Mouse (Mus musculus): ENCODE data around the gene Mef2c. TPM values are rescaled to one million over a fixed set of nuclear protein-coding genes. Genes with fewer than 3 reads are reported as not detected.

The Mef2c gene
- total and polyA plus RNA-seq, 3 experiments: not detected

DNA sequence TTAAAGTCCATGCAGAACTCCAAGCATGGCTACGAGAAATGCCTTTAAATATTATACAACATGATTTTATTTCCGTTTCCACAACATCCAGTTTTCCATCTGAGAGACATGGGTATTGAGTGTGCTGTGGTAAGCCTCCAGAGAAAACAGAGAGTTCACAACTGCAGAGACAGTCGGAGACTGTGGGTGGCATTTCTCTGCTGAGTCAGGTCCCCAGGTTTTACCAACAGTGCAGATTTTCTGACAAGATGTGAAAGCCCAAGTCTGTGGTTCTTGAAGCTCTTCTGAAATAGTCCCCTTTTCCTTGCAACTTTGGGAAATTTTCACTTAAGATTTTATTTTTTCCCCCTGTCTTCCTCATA lies 105.7 kb downstream of the Mef2c start:
- TF ChIP-seq ZKSCAN1 (IDR thresholded peaks at IDR 0.05; ENCODE audit: low read depth, low read length): no peak
- TF ChIP-seq USF2 (IDR thresholded peaks at IDR 0.05; ENCODE audit: borderline replicate concordance in 1 of 2, insufficient read depth in 1 of 2, low read depth in 1 of 2, low read length in 2 of 2): no peak
- TF ChIP-seq ELF1 (IDR thresholded peaks at IDR 0.05; ENCODE audit: low read depth, low read length): no peak
- TF ChIP-seq TAL1 (IDR thresholded peaks at IDR 0.05; ENCODE audit: low read length): no peak
- no peak for TF ChIP-seq ETS1 (IDR thresholded peaks at IDR 0.05; ENCODE audit: low read depth, low read length)
- TF ChIP-seq NRF1 (IDR thresholded peaks at IDR 0.05; ENCODE audit: insufficient read depth, low read depth, low read length, poor library complexity, severe bottlenecking): no peak
- no peak for TF ChIP-seq TCF12 (IDR thresholded peaks at IDR 0.05; ENCODE audit: low read depth, low read length)
- no peak for TF ChIP-seq USF1 (IDR thresholded peaks at IDR 0.05; ENCODE audit: low read depth, low read length)
- no peak for TF ChIP-seq MEF2A (IDR thresholded peaks at IDR 0.05; ENCODE audit: extremely low read depth, insufficient replicate concordance, low read depth, low read length, poor library complexity, severe bottlenecking)
- no peak for TF ChIP-seq SIN3A (IDR thresholded peaks at IDR 0.05; ENCODE audit: low read length)
- no peak for TF ChIP-seq GATA1 (IDR thresholded peaks at IDR 0.05; ENCODE audit: low read depth, low read length)
- TF ChIP-seq UBTF (IDR thresholded peaks at IDR 0.05; ENCODE audit: borderline replicate concordance, insufficient read depth, low read depth, low read length): no peak
- no peak for TF ChIP-seq HCFC1 (IDR thresholded peaks at IDR 0.05; ENCODE audit: low read depth, low read length)
- TF ChIP-seq MYB (IDR thresholded peaks at IDR 0.05; ENCODE audit: low read depth, low read length): no peak
- TF ChIP-seq POLR2AphosphoS5 (IDR thresholded peaks at IDR 0.05; ENCODE audit: borderline replicate concordance, low read depth, low read length): no peak
- H3K4me1 ChIP-seq (ENCODE audit: control insufficient read depth in 1 of 2, insufficient read depth in 2 of 2, low read length in 2 of 2): peaks cover 0 to 4% of the 10 kb centered on the region in 2 experiments; a peak in 1 of 4 replicates
- no peak overlapping the region for H3K27ac ChIP-seq (ENCODE audit: control insufficient read depth, low read depth, low read length)
- no peak overlapping the region for H3K9ac ChIP-seq (ENCODE audit: control insufficient read depth, low read depth, low read length, poor library complexity, severe bottlenecking)
- H3K79me2 ChIP-seq (ENCODE audit: control insufficient read depth, insufficient read depth, low read length, poor library complexity): no peaks in the 10 kb centered on the region
- no peaks in the 10 kb centered on the region for H3K9me3 ChIP-seq (replicated peaks; ENCODE audit: insufficient read depth, low read length)
- no peaks in the 10 kb centered on the region for H3K27me3 ChIP-seq (ENCODE audit: control insufficient read depth in 1 of 2, insufficient read depth in 2 of 2, low read length in 2 of 2)
- peaks cover 0 to 3% of the 10 kb centered on the region in 2 experiments; a peak in 1 of 4 replicates for H3K36me3 ChIP-seq (ENCODE audit: control insufficient read depth in 1 of 2, insufficient read depth in 2 of 2, low read length in 2 of 2)
- H3K4me3 ChIP-seq (ENCODE audit: control insufficient read depth in 1 of 2, insufficient read depth in 1 of 2, low read depth in 2 of 2, low read length in 2 of 2): no peak overlapping the region
- DNase-seq (ENCODE audit: low read depth, low spot score): no peak

DNA sequence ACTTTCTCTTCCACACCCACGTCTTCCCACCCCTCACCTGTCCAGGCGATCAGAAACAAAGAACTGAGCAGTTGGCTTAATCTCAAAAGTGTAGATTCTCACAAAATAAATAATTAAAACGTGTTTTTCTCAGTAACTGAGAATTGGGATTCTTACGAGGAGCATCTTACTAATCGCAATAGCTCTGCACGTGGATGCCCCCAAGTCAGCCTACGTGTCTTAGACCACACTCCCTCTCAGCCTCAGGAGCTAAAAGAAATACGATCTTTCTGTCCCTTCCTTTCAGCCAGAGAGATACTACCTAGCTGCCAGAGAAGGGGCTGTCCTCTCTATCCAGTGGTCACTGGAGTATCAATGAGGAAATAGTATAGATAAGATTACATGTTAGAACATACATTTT lies 106.3 kb downstream of the Mef2c start:
- Histone ChIP-seq H3K9me3 (replicated peaks; ENCODE audit: insufficient read depth, low read length) (no peaks in the 10 kb centered on the region), H3K9ac (ENCODE audit: control insufficient read depth, low read depth, low read length, poor library complexity, severe bottlenecking) (no peak overlapping the region), H3K4me1 (ENCODE audit: control insufficient read depth in 1 of 2, insufficient read depth in 2 of 2, low read length in 2 of 2) (peaks cover 0 to 4% of the 10 kb centered on the region in 2 experiments; a peak in 1 of 4 replicates), H3K27me3 (ENCODE audit: control insufficient read depth in 1 of 2, insufficient read depth in 2 of 2, low read length in 2 of 2) (no peaks in the 10 kb centered on the region), H3K4me3 (ENCODE audit: control insufficient read depth in 1 of 2, insufficient read depth in 1 of 2, low read depth in 2 of 2, low read length in 2 of 2) (no peak overlapping the region), H3K36me3 (ENCODE audit: control insufficient read depth in 1 of 2, insufficient read depth in 2 of 2, low read length in 2 of 2) (peaks cover 0 to 3% of the 10 kb centered on the region in 2 experiments; a peak in 1 of 4 replicates), H3K27ac (ENCODE audit: control insufficient read depth, low read depth, low read length) (no peak overlapping the region), H3K79me2 (ENCODE audit: control insufficient read depth, insufficient read depth, low read length, poor library complexity) (no peaks in the 10 kb centered on the region)
- no peak for TF ChIP-seq GABPA (IDR thresholded peaks at IDR 0.05; ENCODE audit: low read depth, low read length)
- TF ChIP-seq MXI1 (IDR thresholded peaks at IDR 0.05; ENCODE audit: low read depth, low read length): no peak
- no peak for TF ChIP-seq E2F4 (IDR thresholded peaks at IDR 0.05; ENCODE audit: borderline replicate concordance, low read depth, low read length)
- TF ChIP-seq BHLHE40 (IDR thresholded peaks at IDR 0.05; ENCODE audit: borderline replicate concordance, low read depth, low read length): no peak
- TF ChIP-seq MYC (IDR thresholded peaks at IDR 0.05; ENCODE audit: low read depth, low read length): no peak
- TF ChIP-seq USF2 (IDR thresholded peaks at IDR 0.05; ENCODE audit: borderline replicate concordance in 1 of 2, insufficient read depth in 1 of 2, low read depth in 1 of 2, low read length in 2 of 2): no peak
- TF ChIP-seq POLR2A (IDR thresholded peaks at IDR 0.05; ENCODE audit: control insufficient read depth in 1 of 2, insufficient read depth in 1 of 2, low read depth in 1 of 2, low read length in 2 of 2, poor library complexity in 1 of 2): no peak
- TF ChIP-seq SIN3A (IDR thresholded peaks at IDR 0.05; ENCODE audit: low read length): no peak
- no peak for DNase-seq (ENCODE audit: low read depth, low spot score)
